Mouse (Mus musculus) CH12.LX (cell line): ENCODE data around the gene Ptger2. TPM values are rescaled to one million over a fixed set of nuclear protein-coding genes. Genes with fewer than 3 reads are reported as not detected.

Experiments used
- DNase-seq: peaks from one replicate; pipeline ENCODE4 v3.0.0-alpha.2; 2013; ENCODE audit errors: extremely low read depth
- H3K27ac ChIP-seq: 2 replicates; pipeline ENCODE4 v1.5.1; 2012; ENCODE audit warnings: low read depth, mild to moderate bottlenecking, control low read depth, moderate library complexity; ENCODE audit not compliant: insufficient read depth
- H3K27me3 ChIP-seq: replicated peaks from 2 replicates; pipeline ENCODE3; 2012; ENCODE audit warnings: inconsistent platforms
- H3K36me3 ChIP-seq, 2 experiments: replicated peaks in 1 of 2; 2 replicates each; pipeline versions ENCODE3 to v1.6.1; 2012; ENCODE audit warnings: inconsistent platforms in 1 of 2, low read length in 1 of 2, mild to moderate bottlenecking in 1 of 2, mixed read lengths in 1 of 2, moderate library complexity in 1 of 2; ENCODE audit not compliant: control insufficient read depth in 1 of 2, insufficient read depth in 1 of 2
- H3K4me1 ChIP-seq, 2 experiments: 2 replicates each; pipeline ENCODE4 v1.6.1; 2012; ENCODE audit warnings: inconsistent platforms in 1 of 2, moderate library complexity in 1 of 2; ENCODE audit not compliant: insufficient read depth in 2 of 2, control insufficient read depth in 1 of 2
- H3K4me2 ChIP-seq: 2 replicates; pipeline ENCODE4 v1.6.1; 2012; ENCODE audit warnings: low read depth, mild to moderate bottlenecking, control low read depth; ENCODE audit not compliant: poor library complexity, insufficient read depth, severe bottlenecking
- H3K4me3 ChIP-seq, 3 experiments: fragments of 150-350 bp in 1 of 3; sonication (generic) in 1 of 3; replicated peaks in 1 of 3; 2 replicates each; pipeline versions ENCODE3 to v1.5.1; 2011 to 2012; ENCODE audit warnings: low read depth in 2 of 3, low read length in 2 of 3, mild to moderate bottlenecking in 2 of 3, moderate library complexity in 2 of 3, control low read depth in 1 of 3, improper control_type of control experiment in 1 of 3, inconsistent platforms in 1 of 3, mixed read lengths in 1 of 3; ENCODE audit not compliant: poor library complexity in 1 of 3
- H3K79me2 ChIP-seq: replicated peaks from 2 replicates; pipeline ENCODE4 v1.6.1; 2012; ENCODE audit warnings: mild to moderate bottlenecking, moderate library complexity; ENCODE audit not compliant: control insufficient read depth, poor library complexity, insufficient read depth, severe bottlenecking; ENCODE audit errors: extremely low read depth
- H3K9ac ChIP-seq: 2 replicates; pipeline ENCODE4 v1.6.1; 2012; ENCODE audit warnings: low read depth, mild to moderate bottlenecking, control low read depth, moderate library complexity; ENCODE audit not compliant: insufficient read depth
- H3K9me3 ChIP-seq: replicated peaks from 2 replicates; pipeline ENCODE3; 2012; ENCODE audit warnings: low read length, inconsistent platforms, mixed read lengths
- BHLHE40 ChIP-seq: IDR thresholded peaks from 2 replicates; pipeline ENCODE4 v1.6.1; 2011; ENCODE audit warnings: mild to moderate bottlenecking, low read depth, low read length, improper control_type of control experiment
- EP300 ChIP-seq: IDR thresholded peaks from 2 replicates; pipeline ENCODE4 v1.6.1; 2011; ENCODE audit warnings: low read length, improper control_type of control experiment
- ETS1 ChIP-seq: conservative IDR thresholded peaks from 2 replicates; pipeline ENCODE4 v1.6.1; 2012; ENCODE audit warnings: low read depth, mild to moderate bottlenecking, inconsistent platforms, low read length, improper control_type of control experiment, moderate library complexity
- GABPA ChIP-seq: IDR thresholded peaks from 2 replicates; pipeline ENCODE4 v1.6.1; 2012; ENCODE audit warnings: low read depth, low read length, improper control_type of control experiment, inconsistent platforms; ENCODE audit not compliant: insufficient replicate concordance
- HCFC1 ChIP-seq: IDR thresholded peaks from 2 replicates; pipeline ENCODE4 v1.6.1; 2012; ENCODE audit warnings: low read depth, mild to moderate bottlenecking, inconsistent platforms, low read length, improper control_type of control experiment
- IRF4 ChIP-seq: IDR thresholded peaks from 2 replicates; pipeline ENCODE4 v1.6.1; 2014; ENCODE audit warnings: low read depth, mild to moderate bottlenecking, inconsistent platforms, low read length, improper control_type of control experiment
- JUN ChIP-seq: IDR thresholded peaks from 2 replicates; pipeline ENCODE4 v1.6.1; 2011; ENCODE audit warnings: low read depth, mild to moderate bottlenecking, low read length, improper control_type of control experiment, moderate library complexity; ENCODE audit not compliant: insufficient read depth
- MAFK ChIP-seq: IDR thresholded peaks from 2 replicates; pipeline ENCODE4 v1.6.1; 2011; ENCODE audit warnings: low read length, improper control_type of control experiment; ENCODE audit not compliant: insufficient replicate concordance
- MAZ ChIP-seq: IDR thresholded peaks from 2 replicates; pipeline ENCODE4 v1.6.1; 2012; ENCODE audit warnings: low read depth, mild to moderate bottlenecking, inconsistent platforms, low read length, improper control_type of control experiment, moderate library complexity
- MEF2A ChIP-seq: IDR thresholded peaks from 2 replicates; pipeline ENCODE4 v1.6.1; 2014; ENCODE audit warnings: low read depth, mild to moderate bottlenecking, inconsistent platforms, low read length, improper control_type of control experiment, borderline replicate concordance
- MXI1 ChIP-seq: IDR thresholded peaks from 2 replicates; pipeline ENCODE4 v1.6.1; 2011; ENCODE audit warnings: mild to moderate bottlenecking, low read depth, low read length, improper control_type of control experiment
- MYC ChIP-seq: IDR thresholded peaks from 2 replicates; pipeline ENCODE4 v1.6.1; 2011; ENCODE audit warnings: low read depth, mild to moderate bottlenecking, improper control_type of control experiment, low read length
- RAD21 ChIP-seq: IDR thresholded peaks from 2 replicates; pipeline ENCODE4 v1.6.1; 2011; ENCODE audit warnings: low read depth, mild to moderate bottlenecking, low read length, improper control_type of control experiment, moderate library complexity
- RCOR1 ChIP-seq: conservative IDR thresholded peaks from 2 replicates; pipeline ENCODE4 v1.6.1; 2012; ENCODE audit warnings: low read depth, mild to moderate bottlenecking, inconsistent platforms, low read length, improper control_type of control experiment
- TBP ChIP-seq: conservative IDR thresholded peaks from 2 replicates; pipeline ENCODE4 v1.6.1; 2011; ENCODE audit warnings: low read depth, low read length, improper control_type of control experiment
- TCF12 ChIP-seq: IDR thresholded peaks from 2 replicates; pipeline ENCODE4 v1.6.1; 2014; ENCODE audit warnings: low read depth, mild to moderate bottlenecking, inconsistent platforms, low read length, improper control_type of control experiment
- USF2 ChIP-seq: conservative IDR thresholded peaks from 2 replicates; pipeline ENCODE4 v1.6.1; 2011; ENCODE audit warnings: low read depth, low read length, improper control_type of control experiment
- ZMIZ1 ChIP-seq: IDR thresholded peaks from 2 replicates; pipeline ENCODE4 v1.6.1; 2012; ENCODE audit warnings: low read depth, mild to moderate bottlenecking, inconsistent platforms, low read length, improper control_type of control experiment
- ZNF384 ChIP-seq: IDR thresholded peaks from 2 replicates; pipeline ENCODE4 v1.6.1; 2012; ENCODE audit warnings: low read depth, low read length, improper control_type of control experiment, inconsistent platforms
- dilution Hi-C: fragments of 300-500 bp; cut with MboI; formaldehyde crosslinking; loops from 2 replicates; pipeline ENCODE4 v1.14.3; 2020; ENCODE audit warnings: low sequenced_read_pairs; ENCODE audit not compliant: extremely low pct_unique_long_range_greater_than_20kb, extremely low pct_ligation_motif_present
- in situ Hi-C: fragments of 300-500 bp; cut with MboI; formaldehyde crosslinking; loops from 3 replicates; pipeline ENCODE4 v1.14.3; 2019; ENCODE audit warnings: low sequenced_read_pairs, low pct_ligation_motif_present, low pct_unique_long_range_greater_than_20kb, mixed read lengths
- polyA plus RNA-seq: library from polyadenylated mRNA; unstranded; fragments of >175 nt; gene quantifications from 2 replicates; pipeline ENCODE4 v1.2.1, GENCODE M21; 2012; ENCODE audit warnings: low read depth; ENCODE audit not compliant: insufficient read length
- total RNA-seq, 2 experiments: library from RNA; depleted of rRNA; stranded (reverse); fragments of 300-350 nt in 1 of 2; fragments of >200 nt in 1 of 2; gene quantifications; 2 replicates each; pipeline ENCODE4 v1.2.3; 2012 to 2014

Ptger2 gene
- total and polyA plus RNA-seq, 3 experiments, result not detected

GRCm38 (mm10) chr14:45036579-45036978 lies 48.6 kb downstream of the Ptger2 start:
- dilution Hi-C loops (no loop called here), in situ Hi-C loops (no loop called here)
- Histone ChIP-seq H3K4me1 (peaks cover 29 to 65% of the 10 kb centered on the region in 2 experiments), H3K27me3 (no peaks in the 10 kb centered on the region), H3K4me2 (no peak overlapping the region), H3K9ac (no peak overlapping the region), H3K36me3 (no peaks in the 10 kb centered on the region), H3K79me2 (no peaks in the 10 kb centered on the region), H3K4me3 (no peak overlapping the region), H3K9me3 (no peaks in the 10 kb centered on the region), H3K27ac (no peak overlapping the region)
- TF ChIP-seq MEF2A (peak; percentile 34; the same call in 1 of the 2 replicates), RCOR1 (peak; percentile 65; the same call in 1 of the 2 replicates), GABPA (no peak), JUN (peak; percentile 27; the same call in 1 of the 2 replicates), EP300 (peak; percentile 95), BHLHE40 (peak; percentile 57; the same call in 1 of the 2 replicates), IRF4 (peak; percentile 95), RAD21 (no peak), MXI1 (no peak), TCF12 (peak; percentile 35; the same call in 1 of the 2 replicates), ZNF384 (0 out of 2 replicates have a peak, but pooled peaks have one; percentile 2), ETS1 (0 out of 2 replicates have a peak, but pooled peaks have one; percentile 37), MAFK (peak; percentile 50; the same call in 1 of the 2 replicates)
- DNase-seq, result no peak

GRCm38 (mm10) chr14:45038052-45038451 lies 50.1 kb downstream of the Ptger2 start:
- in situ Hi-C loops (no loop called here), dilution Hi-C loops (no loop called here)
- no peak for DNase-seq
- Histone ChIP-seq H3K36me3 (no peaks in the 10 kb centered on the region), H3K27ac (no peak overlapping the region), H3K79me2 (no peaks in the 10 kb centered on the region), H3K4me1 (peaks cover 29 to 69% of the 10 kb centered on the region in 2 experiments), H3K4me2 (no peak overlapping the region), H3K4me3 (no peak overlapping the region), H3K27me3 (no peaks in the 10 kb centered on the region), H3K9ac (no peak overlapping the region), H3K9me3 (no peaks in the 10 kb centered on the region)
- TF ChIP-seq ZMIZ1 (peak; percentile 61; the same call in 1 of the 2 replicates), HCFC1 (no peak), USF2 (no peak), MAFK (0 out of 2 replicates have a peak, but pooled peaks have one; percentile 29), MAZ (no peak), MYC (no peak), MEF2A (no peak), EP300 (peak; percentile 37; the same call in 1 of the 2 replicates), RCOR1 (no peak), TBP (peak; percentile 74), ZNF384 (no peak)
